Mouse (Mus musculus): ENCODE data around the gene Cst6. TPM values are rescaled to one million over a fixed set of nuclear protein-coding genes. Genes with fewer than 3 reads are reported as not detected.

Gene Cst6
- total RNA-seq, 2 experiments from 2014 or later: 15.4 to 17.9 TPM

DNA sequence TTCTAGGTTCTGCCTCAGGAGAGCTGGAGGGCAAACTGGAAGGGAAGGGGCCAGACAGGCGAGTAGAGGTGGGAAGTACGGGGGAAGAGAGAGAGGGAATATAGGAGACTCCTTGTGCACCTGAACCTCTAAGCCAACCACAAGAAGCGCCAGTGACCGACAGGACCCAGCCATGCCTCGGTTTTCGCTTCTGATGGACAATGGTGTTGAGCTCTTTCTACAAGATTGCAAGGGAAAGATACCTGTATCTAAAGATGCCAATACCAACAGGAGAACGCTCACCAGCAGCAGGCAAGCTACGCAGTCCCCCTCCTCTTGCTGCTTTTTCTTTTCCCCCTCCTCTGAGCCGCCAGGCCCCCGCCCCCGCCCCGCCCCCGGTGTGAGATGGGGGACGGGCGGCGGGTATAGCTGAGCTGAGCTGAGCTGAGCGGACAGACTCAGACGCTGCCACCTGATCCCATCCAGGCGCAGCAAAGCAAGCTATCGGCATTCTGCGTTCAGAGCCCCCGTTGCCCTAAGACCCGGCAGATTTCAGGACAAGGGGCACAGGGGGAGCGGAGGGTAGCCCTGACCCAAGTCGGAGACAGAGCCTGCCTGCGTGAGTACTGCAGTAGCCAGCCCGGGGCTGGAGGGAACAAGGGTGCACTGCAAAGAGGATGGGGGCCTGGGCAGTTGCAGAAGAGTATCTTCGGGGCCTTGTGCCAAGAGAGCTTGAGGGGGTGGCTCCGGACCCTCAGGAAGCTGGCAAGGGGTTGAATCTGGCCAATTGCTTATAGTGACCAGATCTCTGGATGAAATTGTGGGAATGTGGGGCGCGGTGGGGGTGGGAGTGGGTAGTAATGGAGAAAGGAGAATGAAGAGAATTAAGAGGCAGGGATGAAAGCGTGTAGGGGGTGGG lies 51.2 kb downstream of the Cst6 start, which contains the start of gene Gal3st3:
Gene Gal3st3 (plus strand): TSS at position 429 of the 898 bp plus-strand sequence.
- intact Hi-C loops (cut with DNase I): no loop called here
- peak; percentile 45 to 60 for DNase-seq (ENCODE audit: low spot score in 2 of 2)

DNA sequence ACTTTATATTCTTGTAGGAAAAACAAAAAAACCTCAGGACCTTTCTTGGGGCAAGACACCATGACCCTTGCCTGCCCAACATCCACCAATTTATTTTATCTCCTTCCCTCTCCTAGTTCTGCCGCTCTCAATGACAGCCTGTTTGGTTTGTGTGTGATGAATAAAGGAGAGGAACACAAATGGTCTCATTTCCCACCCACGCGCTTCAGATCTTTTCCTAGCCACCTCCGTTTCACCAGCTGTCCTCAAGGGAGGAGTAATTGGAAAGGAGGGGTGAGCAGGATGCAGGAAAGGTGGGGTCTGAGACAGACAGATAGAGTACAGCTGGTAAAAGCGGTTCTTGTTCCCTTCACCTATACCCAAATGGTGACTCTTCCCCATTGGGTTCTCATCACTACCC lies 52.7 kb downstream of the Cst6 start:
- DNase-seq (ENCODE audit: low spot score in 2 of 2): peak; percentile 68 to 81
- intact Hi-C loops (cut with DNase I): no loop called here

DNA sequence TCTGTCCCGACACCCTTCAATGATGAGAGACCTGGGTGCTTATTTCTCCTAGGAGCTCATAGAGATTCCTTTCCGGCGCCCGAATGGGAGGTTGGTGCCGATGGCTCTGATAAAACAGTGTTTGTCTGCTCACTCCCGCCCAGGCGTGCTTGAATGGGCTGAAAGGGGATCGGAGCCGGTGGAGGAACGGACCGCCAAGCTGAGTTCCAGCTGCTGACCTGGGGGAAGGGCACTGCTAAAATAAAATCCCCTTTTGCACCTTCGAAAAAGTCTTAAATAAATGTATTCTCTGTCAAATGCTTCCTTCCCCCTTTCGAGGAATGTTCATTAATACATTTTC lies 53.7 kb downstream of the Cst6 start:
- no peak for DNase-seq (ENCODE audit: low spot score in 2 of 2)
- intact Hi-C loops (cut with DNase I): no loop called here

GRCm38 (mm10) chr19:5294972-5295735 lies 54.2 kb downstream of the Cst6 start, which contains the start of gene Sf3b2:
TSS of gene Sf3b2 (minus strand) at chr19:5295455.
- DNase-seq (ENCODE audit: low spot score in 2 of 2): peak; percentile 99
- intact Hi-C loops (cut with DNase I): no loop called here

Other genes starting within 250 kb of the Cst6 start
- 100 to 1,000 TPM; 176 to 184 TPM for gene Rab1b, start 242.5 kb downstream of the Cst6 start, total RNA-seq (2021)
- gene Klc2, start 231.0 kb downstream of the Cst6 start, total RNA-seq (2021): 100 to 1,000 TPM; 220 to 226 TPM
- gene Pacs1, start 76.5 kb downstream of the Cst6 start, total RNA-seq (2021): 10 to 100 TPM; 66.2 to 69.4 TPM
- gene Sf3b2, start 54.1 kb downstream of the Cst6 start, total RNA-seq (2021): 100 to 1,000 TPM; 192 to 194 TPM
- gene Gal3st3, start 51.2 kb downstream of the Cst6 start, total RNA-seq (2021): 100 to 1,000 TPM; 106 to 107 TPM
- gene Catsper1, start 13.8 kb downstream of the Cst6 start, total RNA-seq (2021): not detected
- gene Eif1ad, start 17.2 kb upstream of the Cst6 start, total RNA-seq (2021): 10 to 100 TPM; 24.3 to 24.5 TPM
- gene Banf1, start 17.6 kb upstream of the Cst6 start, total RNA-seq (2021): 10 to 100 TPM; 91.6 to 99.4 TPM
- gene Sart1, start 39.1 kb upstream of the Cst6 start, total RNA-seq (2021): 10 to 100 TPM; 84.0 to 85.4 TPM
- gene Tsga10ip, start 53.0 kb upstream of the Cst6 start, total RNA-seq (2021): under 1 TPM in 1 of 2 experiments, not detected in 1; 0.29 TPM
- 100 to 1,000 TPM; 168 to 192 TPM for gene Drap1, start 75.4 kb upstream of the Cst6 start, total RNA-seq (2021)
- gene AI837181, start 75.6 kb upstream of the Cst6 start, total RNA-seq (2021): 10 to 100 TPM; 60.8 to 63.3 TPM
- gene Fosl1, start 98.0 kb upstream of the Cst6 start, total RNA-seq (2021): not detected
- gene Ccdc85b, start 108.3 kb upstream of the Cst6 start, total RNA-seq (2021): 10 to 100 TPM; 25.8 to 26.3 TPM
- 10 to 100 TPM; 82.9 to 86.6 TPM for gene Fibp, start 111.0 kb upstream of the Cst6 start, total RNA-seq (2021)
- 1 to 10 TPM; 2.2 to 2.7 TPM for gene Ctsw, start 118.9 kb upstream of the Cst6 start, total RNA-seq (2021)
- 10 to 100 TPM; 14.5 to 15.9 TPM for gene Efemp2, start 124.4 kb upstream of the Cst6 start, total RNA-seq (2021)
- gene Mus81, start 138.8 kb upstream of the Cst6 start, total RNA-seq (2021): 10 to 100 TPM; 33.7 to 37.0 TPM
- gene Cfl1, start 140.9 kb upstream of the Cst6 start, total RNA-seq (2021): 1,000 to 10,000 TPM; 1,767 to 1,844 TPM
- gene 1700020D05Rik, start 154.2 kb upstream of the Cst6 start, total RNA-seq (2021): 1 to 10 TPM; 5.9 to 6.0 TPM
- gene Snx32, start 161.0 kb upstream of the Cst6 start, total RNA-seq (2021): 10 to 100 TPM; 78.7 to 83.6 TPM
- gene Ovol1, start 211.1 kb upstream of the Cst6 start, total RNA-seq (2021): not detected
- gene Ap5b1, start 218.5 kb upstream of the Cst6 start, total RNA-seq (2021): 1 to 10 TPM; 7.4 to 8.2 TPM